Mouse (Mus musculus) neural tube, embryonic 13.5 days (tissue): ENCODE measurements around the gene Tmem100. TPM values are rescaled to one million over a fixed set of nuclear protein-coding genes. Genes with fewer than 3 reads are reported as not detected.

ENCODE experiments used
- ATAC-seq: fragments of 200-750 bp; cut with Nextera tagmentation; 2 replicates; pipeline ENCODE4 v1.8.0; 2017; ENCODE audit warnings: low read depth, mild to moderate bottlenecking, moderate TSS enrichment, moderate library complexity
- H3K27ac ChIP-seq: fragments of 300-500 bp; sonication (generic); replicated peaks from 2 replicates; pipeline ENCODE4 v1.5.1; 2015; ENCODE audit warnings: moderate library complexity, mild to moderate bottlenecking, inconsistent platforms
- H3K27me3 ChIP-seq: fragments of 300-500 bp; sonication (generic); 2 replicates; pipeline ENCODE4 v1.6.1; 2015; ENCODE audit warnings: mild to moderate bottlenecking, inconsistent platforms
- H3K36me3 ChIP-seq: fragments of 300-500 bp; sonication (generic); 2 replicates; pipeline ENCODE4 v1.6.1; 2015; ENCODE audit warnings: mild to moderate bottlenecking, inconsistent platforms
- H3K4me1 ChIP-seq: fragments of 300-500 bp; sonication (generic); replicated peaks from 2 replicates; pipeline ENCODE4 v1.6.1; 2015; ENCODE audit warnings: inconsistent platforms
- H3K4me2 ChIP-seq: fragments of 300-500 bp; sonication (generic); 2 replicates; pipeline ENCODE4 v1.6.1; 2015; ENCODE audit warnings: inconsistent platforms, mild to moderate bottlenecking, moderate library complexity
- H3K4me3 ChIP-seq: fragments of 300-500 bp; sonication (generic); 2 replicates; pipeline ENCODE4 v1.5.1; 2015; ENCODE audit warnings: mild to moderate bottlenecking, inconsistent platforms
- H3K9ac ChIP-seq: fragments of 300-500 bp; sonication (generic); 2 replicates; pipeline ENCODE4 v1.6.1; 2015; ENCODE audit warnings: moderate library complexity, mild to moderate bottlenecking, inconsistent platforms
- H3K9me3 ChIP-seq: fragments of 300-500 bp; sonication (generic); 2 replicates; pipeline ENCODE4 v1.6.1; 2016; ENCODE audit warnings: inconsistent platforms
- WGBS: fragments of 180-500 bp; shearing (Covaris S2); methylation state at CpG from one replicate; pipeline ENCODE4 v1.1.7; 2015; 5-methylcytosine and 5-hydroxymethylcytosine counted together
- polyA plus RNA-seq: library from polyadenylated mRNA; unstranded; fragments of >200 nt; fragmentation: Nextera tagmentation; extraction: Ambion mirVana; gene quantifications from 2 replicates; pipeline ENCODE4 v1.2.1, GENCODE M21; 2015

Gene Tmem100
- polyA plus RNA-seq, 1 experiment from 2014 or later = 18.2 TPM

DNA sequence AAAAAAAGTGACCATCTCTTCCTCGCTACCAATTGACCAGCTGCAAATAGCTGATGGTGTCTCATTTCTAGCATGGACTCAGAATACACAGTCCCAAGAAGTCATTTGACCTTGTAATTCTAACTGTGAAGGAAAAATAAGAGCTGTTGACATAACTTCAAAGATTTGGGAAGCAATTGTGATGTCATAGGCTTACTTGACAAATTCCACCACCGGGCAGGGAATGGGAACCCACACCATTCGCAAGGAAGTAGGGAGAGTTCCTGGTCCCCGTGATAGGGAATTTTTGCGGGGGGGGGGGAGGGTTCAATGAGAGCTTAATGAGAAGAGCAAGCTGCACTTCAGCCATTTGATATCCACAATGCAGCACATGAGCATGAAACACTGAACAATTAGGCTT lies 43.1 kb downstream of the Tmem100 start:
- H3K4me3 ChIP-seq = no peak overlapping the region
- no peak overlapping the region for H3K4me2 ChIP-seq
- H3K9me3 ChIP-seq = no peaks in the 10 kb centered on the region
- no peaks in the 10 kb centered on the region for H3K36me3 ChIP-seq
- no peaks in the 10 kb centered on the region for H3K4me1 ChIP-seq
- ATAC-seq = no peak
- H3K9ac ChIP-seq = no peak overlapping the region
- H3K27ac ChIP-seq = no peak overlapping the region
- WGBS = 80% methylated on average over 5 of the region's 5 CpGs
- H3K27me3 ChIP-seq = no peaks in the 10 kb centered on the region

GRCm38 (mm10) chr11:90076666-90077065 lies 46.5 kb downstream of the Tmem100 start:
- no peak for ATAC-seq
- H3K4me3 ChIP-seq = no peak overlapping the region
- H3K4me1 ChIP-seq = no peaks in the 10 kb centered on the region
- WGBS = 94% methylated on average over 3 of the region's 3 CpGs
- no peak overlapping the region for H3K4me2 ChIP-seq
- H3K27ac ChIP-seq = no peak overlapping the region
- H3K9ac ChIP-seq = no peak overlapping the region
- no peaks in the 10 kb centered on the region for H3K9me3 ChIP-seq
- no peaks in the 10 kb centered on the region for H3K27me3 ChIP-seq
- no peaks in the 10 kb centered on the region for H3K36me3 ChIP-seq

DNA sequence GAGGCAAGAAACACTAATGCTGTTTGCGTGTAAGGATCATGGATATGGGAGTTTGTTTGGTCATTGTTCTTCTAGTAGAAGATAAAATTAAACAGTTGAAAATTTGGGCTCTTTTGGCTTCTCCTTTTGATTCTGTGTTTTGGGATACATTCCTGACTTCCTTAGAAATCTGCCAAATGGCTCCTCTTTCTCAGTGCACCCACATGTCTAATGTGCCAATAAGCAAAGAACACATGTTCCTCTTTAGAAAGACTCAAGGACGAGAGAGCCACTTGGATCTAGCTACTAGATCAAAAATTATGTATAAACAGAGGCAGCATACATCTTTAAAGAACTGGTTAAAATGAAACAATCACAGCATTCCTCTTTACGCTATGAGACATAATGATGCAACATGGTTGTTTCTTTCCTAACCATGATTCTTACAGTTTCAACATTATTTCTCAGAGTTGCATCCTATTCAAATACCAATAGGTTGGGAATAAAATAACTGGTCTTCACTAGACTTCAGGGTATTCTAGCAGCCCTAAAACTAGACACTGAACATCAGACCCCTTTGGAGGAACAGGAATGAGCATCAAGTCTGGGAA lies 50.6 kb downstream of the Tmem100 start:
- ATAC-seq = no peak
- Histone ChIP-seq H3K4me1 (peaks cover 11% of the 10 kb centered on the region; the same call in 1 of the 2 replicates), H3K27me3 (no peaks in the 10 kb centered on the region), H3K9me3 (no peaks in the 10 kb centered on the region), H3K27ac (no peak overlapping the region), H3K4me3 (no peak overlapping the region), H3K4me2 (no peak overlapping the region), H3K9ac (no peak overlapping the region), H3K36me3 (no peaks in the 10 kb centered on the region)
- 87% methylated on average over 3 of the region's 3 CpGs for WGBS

DNA sequence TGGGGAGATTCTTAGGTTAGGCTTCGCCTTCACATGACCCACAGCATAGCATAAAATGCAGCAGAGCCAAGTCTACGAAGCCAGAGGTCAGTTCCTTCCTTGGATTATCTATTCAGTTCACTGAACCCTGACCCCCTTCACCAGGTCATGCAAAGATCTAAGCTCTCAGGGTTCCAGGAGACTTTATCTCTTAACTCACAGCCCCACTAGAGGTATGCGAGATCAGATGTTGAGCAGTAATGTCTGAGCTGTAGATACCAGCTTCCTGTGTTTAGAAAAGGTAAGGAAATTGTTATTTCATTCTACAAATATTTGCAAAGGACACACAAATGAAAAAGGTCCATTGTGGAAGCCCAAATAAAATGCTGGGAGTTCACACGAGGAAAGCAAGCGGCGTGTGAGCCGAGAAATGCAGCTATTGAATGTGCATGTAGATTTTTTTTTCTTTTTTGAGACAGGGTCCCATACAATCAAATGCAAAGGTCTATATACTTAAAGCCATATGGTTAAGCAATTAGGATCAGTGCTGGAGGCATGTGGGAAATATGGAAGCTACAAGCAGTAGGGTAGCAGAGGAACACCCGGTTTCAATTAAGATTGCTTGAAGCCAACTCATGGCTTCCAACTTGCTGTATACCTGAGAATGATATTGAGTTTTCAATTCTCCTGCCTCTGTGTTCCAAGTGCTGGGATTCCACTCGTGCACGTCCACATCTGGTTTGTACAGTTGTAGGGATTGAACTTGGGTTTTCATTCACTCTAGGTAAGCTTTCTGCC lies 51.9 kb downstream of the Tmem100 start:
- ATAC-seq = no peak
- H3K4me1 ChIP-seq = peaks cover 11% of the 10 kb centered on the region; the same call in 1 of the 2 replicates
- H3K9ac ChIP-seq = no peak overlapping the region
- H3K4me2 ChIP-seq = no peak overlapping the region
- no peaks in the 10 kb centered on the region for H3K36me3 ChIP-seq
- 87% methylated on average over 10 of the region's 10 CpGs for WGBS
- no peaks in the 10 kb centered on the region for H3K27me3 ChIP-seq
- no peak overlapping the region for H3K27ac ChIP-seq
- no peaks in the 10 kb centered on the region for H3K9me3 ChIP-seq
- no peak overlapping the region for H3K4me3 ChIP-seq

DNA sequence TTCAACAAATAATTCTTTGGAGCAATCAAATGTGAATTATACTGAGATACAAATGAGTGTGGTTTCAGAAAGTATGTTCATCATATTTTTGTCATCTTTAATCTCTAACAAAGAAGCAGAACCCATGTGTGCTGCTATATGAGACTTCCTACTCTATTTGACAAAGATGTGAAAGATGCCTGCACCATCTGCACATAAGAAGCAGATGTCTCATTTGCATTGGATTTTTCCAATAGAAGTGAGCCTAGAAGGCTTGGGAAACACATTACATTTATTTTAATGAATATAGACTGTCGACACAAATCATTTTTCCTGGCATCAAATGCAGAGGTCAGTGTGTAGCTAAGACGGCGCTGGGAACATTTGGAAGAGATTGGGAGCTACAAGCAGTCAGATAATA lies 52.9 kb downstream of the Tmem100 start:
- H3K36me3 ChIP-seq = no peaks in the 10 kb centered on the region
- no peak overlapping the region for H3K9ac ChIP-seq
- no peak overlapping the region for H3K4me3 ChIP-seq
- H3K9me3 ChIP-seq = no peaks in the 10 kb centered on the region
- 63% methylated on average over 3 of the region's 3 CpGs for WGBS
- no peak for ATAC-seq
- H3K4me2 ChIP-seq = no peak overlapping the region
- H3K27me3 ChIP-seq = no peaks in the 10 kb centered on the region
- peaks cover 11% of the 10 kb centered on the region; the same call in 1 of the 2 replicates for H3K4me1 ChIP-seq
- no peak overlapping the region for H3K27ac ChIP-seq

- no peak overlapping the region for H3K4me3 ChIP-seq
- no peak overlapping the region for H3K27ac ChIP-seq
- H3K9me3 ChIP-seq = no peaks in the 10 kb centered on the region
- H3K9ac ChIP-seq = no peak overlapping the region
- no peaks in the 10 kb centered on the region for H3K27me3 ChIP-seq
- peaks cover 11% of the 10 kb centered on the region; the same call in 1 of the 2 replicates for H3K4me1 ChIP-seq
- no peak for ATAC-seq
- 23% methylated on average over 5 of the region's 5 CpGs for WGBS
- H3K36me3 ChIP-seq = no peaks in the 10 kb centered on the region
- no peak overlapping the region for H3K4me2 ChIP-seq
Observed at GRCm38 (mm10) chr11:90084166-90084565, 54.0 kb downstream of the Tmem100 start.

Other genes starting within 250 kb of the Tmem100 start
- gene Pctp, start 27.5 kb upstream of the Tmem100 start, polyA plus RNA-seq = 2.7 and 3.5 TPM in 2 replicates
- gene Gm45716, start 157.3 kb downstream of the Tmem100 start, polyA plus RNA-seq = 25.0 and 28.8 TPM in 2 replicates
- 113 and 119 TPM in 2 replicates for gene Mmd, start 219.1 kb downstream of the Tmem100 start, polyA plus RNA-seq